Mouse (Mus musculus) small intestine, adult 2 months (tissue): ENCODE data around the gene Cachd1.

Experiments
- CTCF ChIP-seq: fragments of 200-500 bp; IDR thresholded peaks from 2 replicates; pipeline ENCODE4 v1.5.1; 2012; ENCODE audit warnings: low read depth, mild to moderate bottlenecking, control low read depth, inconsistent platforms, low read length, moderate library complexity, mixed read lengths; ENCODE audit not compliant: insufficient replicate concordance, insufficient read length; ENCODE audit errors: extremely low read depth
- POLR2A ChIP-seq: fragments of 200-500 bp; IDR thresholded peaks from 2 replicates; pipeline ENCODE4 v1.6.1; 2012; ENCODE audit warnings: low read depth, mild to moderate bottlenecking, control low read depth, inconsistent platforms, low read length, moderate library complexity

DNA sequence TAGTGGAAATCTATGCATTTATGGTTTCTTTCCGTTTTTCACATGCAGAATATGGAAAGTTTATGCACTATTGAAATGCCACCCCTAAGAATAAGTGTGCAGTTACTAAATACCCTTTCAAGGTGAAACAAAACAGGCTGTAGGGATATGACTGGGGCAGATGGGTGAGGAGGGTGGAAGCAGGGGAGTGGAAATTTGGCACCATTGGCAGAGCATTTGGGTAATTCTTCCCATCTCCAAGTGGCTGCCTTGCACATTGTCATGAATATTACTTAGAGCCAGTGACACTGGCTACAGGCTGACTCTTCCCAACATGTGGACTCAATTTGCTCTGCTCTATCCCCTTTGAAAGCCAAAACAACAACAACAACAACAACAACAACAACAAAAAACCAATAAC, 77.0 kb downstream of the Cachd1 start:
- TF ChIP-seq CTCF: no peak
- TF ChIP-seq POLR2A: no peak
